Mouse (Mus musculus) liver (tissue): Measurements from ENCODE around the gene Stxbp2.

Source experiments
- DNase-seq: peaks from one replicate; pipeline ENCODE4 v3.0.0-alpha.2; 2020; ENCODE audit warnings: mixed read lengths

Stxbp2 gene

DNA sequence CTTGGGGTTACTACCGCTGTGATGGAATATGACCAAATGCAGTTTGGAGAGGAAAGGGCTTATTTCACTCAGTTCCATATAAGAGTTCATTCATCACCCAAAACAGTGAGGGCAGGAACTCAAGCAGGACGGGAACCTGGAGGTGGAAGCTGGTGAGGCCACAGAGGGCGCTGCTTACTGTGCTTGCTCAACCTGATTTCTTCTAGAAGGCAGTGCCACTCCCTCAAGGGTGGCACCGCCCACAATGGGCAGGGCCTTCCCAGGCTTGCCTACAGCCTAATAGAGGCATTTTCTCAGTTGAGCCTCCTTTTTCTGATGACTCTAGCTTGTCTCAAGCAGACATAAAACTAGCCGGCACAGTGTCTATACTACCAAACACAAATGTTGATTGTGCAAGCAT lies 15.0 kb downstream of the Stxbp2 start:
- DNase-seq = peak; percentile 74

DNA sequence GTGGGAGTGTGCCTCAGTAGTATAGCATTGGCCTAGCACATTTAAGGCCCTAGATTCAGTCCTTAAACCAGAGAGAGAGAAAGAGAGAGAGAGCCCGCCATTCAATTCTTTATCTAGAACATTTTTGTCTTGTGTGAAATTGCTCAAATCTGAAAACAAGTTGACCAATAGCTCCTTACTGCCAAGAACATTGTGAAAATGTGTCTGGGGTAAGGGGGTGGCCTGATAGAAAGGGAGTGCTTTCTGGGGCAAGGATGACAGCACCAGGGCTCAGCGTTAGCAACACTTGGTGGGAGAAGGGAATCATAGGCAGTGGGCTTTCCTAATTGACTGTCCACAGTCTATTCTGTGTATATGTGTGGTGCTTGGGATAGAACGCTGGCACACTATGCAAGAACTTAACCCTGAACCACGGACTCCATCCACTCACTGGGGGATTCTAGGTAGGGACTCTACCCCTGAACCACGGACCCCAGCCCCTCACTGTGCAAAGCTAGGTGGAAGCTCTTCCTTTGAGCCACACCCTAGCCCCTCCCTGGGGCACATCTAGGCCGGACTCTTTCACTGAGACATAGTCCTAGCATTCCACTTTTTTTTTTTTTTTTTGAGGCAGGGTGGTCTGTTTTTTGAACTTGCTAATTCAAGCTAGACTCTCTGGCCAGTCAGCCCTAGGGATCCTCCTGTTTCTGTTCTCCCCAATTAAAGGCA lies 16.2 kb downstream of the Stxbp2 start:
- DNase-seq = no peak

DNA sequence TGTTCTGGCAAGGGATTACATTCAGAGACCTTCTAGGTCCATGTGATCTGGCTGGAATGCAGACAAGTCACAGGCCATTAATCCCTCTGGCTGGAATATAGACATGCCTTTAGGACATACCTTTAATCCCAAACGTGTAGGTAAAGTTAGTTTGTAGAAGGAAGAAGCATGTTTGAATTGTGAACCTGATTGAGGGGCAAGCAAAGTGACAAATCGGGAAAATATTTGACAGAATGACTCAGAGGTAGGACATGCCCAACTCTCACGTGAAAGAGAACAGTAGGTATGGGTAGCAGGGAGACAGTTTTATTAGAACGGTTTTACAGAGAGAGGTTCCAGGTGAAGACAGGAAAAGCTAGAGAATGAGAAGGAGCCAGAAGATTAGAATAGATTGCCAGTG lies 16.8 kb downstream of the Stxbp2 start:
- DNase-seq = no peak

DNA sequence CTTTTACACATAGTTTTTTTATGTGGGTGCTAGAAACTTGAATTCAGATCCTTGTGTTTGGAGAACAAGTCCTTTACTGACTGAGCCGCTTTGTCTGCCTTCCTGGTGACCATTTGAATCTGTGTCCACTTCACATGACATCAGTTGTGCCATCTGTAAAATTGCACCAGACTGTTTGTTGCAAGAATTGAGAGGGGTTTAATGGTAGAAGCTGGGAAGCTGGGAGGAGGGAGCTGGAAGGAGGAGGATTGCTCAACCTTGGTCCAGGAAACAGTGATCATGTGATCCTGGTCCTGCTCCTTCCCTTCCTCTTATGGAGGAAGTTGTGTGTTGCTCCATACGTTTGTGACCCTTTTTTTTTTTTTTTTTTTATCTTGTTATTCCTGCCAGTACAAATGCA lies 17.5 kb downstream of the Stxbp2 start:
- DNase-seq = no peak

DNA sequence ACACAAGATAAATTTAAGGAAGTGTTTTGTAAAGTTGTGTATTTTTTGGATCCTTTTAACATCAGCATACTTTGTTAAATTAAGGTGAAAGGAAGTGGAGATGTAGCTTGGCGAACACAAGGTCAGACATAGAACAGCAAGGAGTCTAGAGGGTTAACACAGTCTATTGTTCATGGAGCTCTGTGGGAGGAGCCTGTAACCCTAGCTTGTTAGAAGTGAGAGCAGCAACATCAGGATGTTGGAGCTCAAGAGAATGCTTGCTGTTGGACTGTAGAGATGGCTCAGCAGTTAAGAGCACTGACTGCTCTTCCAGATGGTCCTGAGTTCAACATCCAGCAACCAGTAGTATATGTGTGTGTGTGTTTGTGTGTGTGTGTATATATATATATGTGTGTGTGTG lies 18.2 kb downstream of the Stxbp2 start:
- DNase-seq = no peak

DNA sequence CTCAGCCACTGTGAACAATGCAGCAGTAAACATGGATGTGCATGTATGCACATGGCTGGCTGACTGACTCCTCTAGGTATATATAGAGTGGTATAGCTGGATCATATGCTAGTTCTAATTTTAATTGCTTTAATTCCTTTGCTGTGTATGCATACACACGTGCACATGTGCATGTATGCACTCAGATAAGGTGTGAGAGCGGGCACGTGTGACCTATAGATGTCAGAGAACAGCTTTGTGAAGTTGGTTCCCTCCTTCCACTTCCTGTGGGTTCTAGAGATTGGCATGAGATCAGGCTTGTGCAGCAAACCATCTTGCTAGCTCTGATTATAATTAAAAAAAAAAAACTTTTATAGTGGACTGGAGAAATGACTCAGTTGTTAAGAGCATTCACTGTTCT lies 22.1 kb downstream of the Stxbp2 start:
- DNase-seq = no peak

DNA sequence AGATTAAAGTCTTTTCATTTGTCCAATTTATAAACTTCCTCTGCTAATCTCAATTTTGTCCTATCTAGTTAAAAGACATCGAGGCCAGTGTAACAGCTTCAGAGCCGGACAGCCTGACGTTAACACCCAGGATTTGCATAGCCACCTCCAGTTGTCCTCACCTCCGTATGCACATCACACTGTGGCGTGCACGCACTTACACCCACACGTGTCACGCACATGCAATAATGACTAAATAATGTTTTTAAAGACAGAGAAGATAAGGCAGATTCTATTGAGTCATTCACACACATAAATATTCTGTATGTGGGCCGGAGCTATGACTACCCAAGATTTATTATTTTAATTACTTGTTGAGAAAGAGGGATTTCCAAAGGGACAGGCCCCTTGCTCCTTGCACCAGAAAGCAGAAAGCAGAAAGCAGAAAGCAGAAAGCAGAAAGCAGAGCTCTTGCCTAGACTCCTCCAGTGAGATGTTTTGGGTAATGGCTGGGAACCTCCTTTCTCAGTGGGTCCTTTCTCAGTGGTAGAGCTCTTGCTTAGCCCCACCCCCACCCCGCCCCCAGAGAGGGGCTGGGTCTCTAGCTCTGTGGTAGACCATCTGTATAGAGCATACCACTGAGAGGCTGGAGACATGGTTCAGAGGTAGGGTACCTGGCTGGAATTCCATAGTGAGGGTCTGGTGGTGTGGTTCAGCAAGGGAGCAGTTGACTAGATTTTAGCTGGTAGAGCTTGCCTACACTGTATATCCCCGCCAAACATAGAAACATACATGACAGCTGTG lies 24.2 kb downstream of the Stxbp2 start:
- DNase-seq = no peak

DNA sequence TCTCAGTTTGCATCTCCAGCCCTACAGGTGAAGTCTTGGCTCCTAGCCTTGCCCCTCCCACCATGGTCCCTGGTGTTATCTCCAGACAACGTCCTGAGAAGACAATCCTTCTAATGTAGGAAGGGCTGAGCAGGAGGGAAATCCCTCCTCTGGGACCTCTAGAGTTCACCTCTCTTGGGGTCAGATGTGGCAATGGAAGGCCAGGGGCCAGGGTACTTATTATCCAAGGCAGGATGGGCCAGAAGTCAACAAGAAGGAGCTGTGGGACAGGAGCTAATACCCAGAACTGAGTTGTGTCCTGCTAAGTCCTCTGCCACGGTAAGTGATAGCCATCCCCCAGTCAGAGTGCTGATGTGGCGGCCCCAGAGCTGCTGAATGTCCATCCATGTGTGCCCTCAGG lies 24.8 kb downstream of the Stxbp2 start, which contains the start of gene Retn:
Gene Retn (plus strand): TSS at position 245 of the 400 bp plus-strand sequence.
- no peak for DNase-seq

DNA sequence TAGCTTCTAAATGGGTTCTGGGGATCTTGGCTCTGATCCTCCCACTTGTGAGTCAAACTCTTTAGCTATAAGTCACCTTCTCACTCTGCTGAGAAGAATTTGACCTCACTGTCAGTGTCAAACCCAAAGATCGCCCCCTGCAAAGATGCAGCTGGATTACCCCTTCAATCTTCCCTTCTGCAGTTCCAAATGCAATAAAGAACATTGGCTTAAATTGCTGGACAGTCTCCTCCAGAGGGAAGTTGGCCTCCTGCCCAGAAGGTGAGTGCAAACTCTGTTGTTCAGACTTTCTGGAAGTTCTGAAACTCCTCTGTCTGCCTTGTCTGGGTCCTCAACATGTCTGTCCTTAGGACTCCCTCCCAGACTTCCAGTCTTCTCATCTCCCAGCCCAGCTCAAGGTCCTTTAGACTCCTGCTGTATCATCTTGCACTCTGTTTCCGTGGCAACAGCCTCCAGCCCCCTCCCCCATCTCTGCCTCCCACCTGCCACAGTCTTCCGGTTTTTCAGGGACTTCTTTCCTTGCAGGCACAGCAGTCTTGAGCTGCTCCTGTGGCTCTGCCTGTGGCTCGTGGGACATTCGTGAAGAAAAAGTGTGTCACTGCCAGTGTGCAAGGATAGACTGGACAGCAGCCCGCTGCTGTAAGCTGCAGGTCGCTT lies 26.1 kb downstream of the Stxbp2 start:
- no peak for DNase-seq

DNA sequence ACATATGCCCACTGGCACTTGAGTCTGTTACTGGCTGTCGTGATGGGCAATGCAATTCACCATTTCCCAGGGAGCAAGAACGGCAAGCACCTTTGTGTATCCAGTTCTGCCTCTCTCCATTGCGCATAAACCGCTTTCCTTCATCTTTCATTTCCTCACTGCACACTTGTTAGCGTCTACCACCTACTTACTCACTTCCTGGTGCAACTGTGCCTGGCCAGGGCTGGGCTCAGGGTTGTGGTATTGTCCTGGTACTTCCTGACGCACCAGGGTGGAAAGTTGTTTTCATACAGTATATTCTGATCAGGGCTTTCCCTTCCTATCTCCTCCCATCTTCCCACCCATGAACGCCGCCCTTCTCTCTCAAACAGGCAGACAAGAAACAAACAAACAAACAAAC lies 30.1 kb downstream of the Stxbp2 start:
- no peak for DNase-seq

DNA sequence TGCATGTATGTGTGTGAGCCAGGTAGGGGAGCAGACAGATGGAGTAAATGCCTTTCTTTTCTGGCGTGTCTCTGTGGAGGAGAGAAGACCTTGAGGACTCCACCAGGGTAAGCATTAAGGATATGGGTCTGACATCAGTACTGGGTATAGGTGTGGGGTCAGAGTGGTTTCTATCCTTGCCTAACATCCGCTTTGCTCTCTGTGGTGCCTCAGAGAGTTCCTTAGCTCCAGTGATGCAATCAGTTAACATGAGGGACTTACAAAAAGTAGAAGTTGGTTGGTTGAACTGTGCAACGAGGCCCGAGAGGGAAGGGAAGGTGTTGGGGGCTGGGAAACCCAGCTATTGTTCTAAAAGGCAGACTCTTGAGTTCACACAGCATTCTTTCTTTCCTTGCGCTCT lies 33.6 kb downstream of the Stxbp2 start:
- no peak for DNase-seq

DNA sequence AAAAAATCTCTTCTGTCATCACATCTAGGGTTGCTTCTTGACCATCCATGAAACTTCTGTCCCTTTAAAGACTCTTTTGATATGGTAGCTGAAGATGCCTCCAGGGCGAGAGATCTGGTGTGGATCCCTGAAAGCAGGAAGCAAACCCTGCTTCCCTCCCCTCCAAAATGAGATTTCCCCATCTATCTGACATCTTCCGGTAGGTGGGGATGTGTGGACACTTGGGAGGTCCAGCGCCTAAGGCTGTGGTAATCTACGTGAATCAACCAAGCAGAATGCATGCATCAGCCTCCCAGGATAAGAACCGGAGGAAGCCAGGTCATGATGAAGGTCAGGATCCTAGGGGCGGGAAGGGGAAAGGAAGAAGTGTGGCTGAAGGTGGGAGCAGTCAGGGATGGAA lies 34.8 kb downstream of the Stxbp2 start, which contains the start of gene Mcemp1:
Gene Mcemp1 (plus strand): TSS at position 248 of the 400 bp plus-strand sequence.
- DNase-seq = no peak

DNA sequence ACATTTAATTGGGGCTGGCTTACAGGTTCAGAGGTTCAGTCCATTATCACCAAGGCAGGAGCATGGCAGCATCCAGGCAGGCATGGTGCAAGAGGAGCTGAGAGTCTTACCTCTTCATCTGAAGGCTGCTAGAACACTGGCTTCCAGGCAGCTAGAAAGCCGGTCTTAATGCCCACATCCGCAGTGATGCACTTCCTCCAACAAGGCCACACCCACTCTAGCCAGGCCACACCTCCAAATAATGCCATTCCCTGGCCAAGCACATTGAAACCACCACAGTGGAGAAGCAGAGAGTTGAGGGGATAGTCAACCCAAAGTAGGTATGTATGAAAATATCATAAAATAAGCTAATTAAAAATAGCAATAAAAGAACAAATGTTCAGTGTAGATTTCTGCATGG lies 39.6 kb downstream of the Stxbp2 start:
- peak; percentile 30 for DNase-seq

DNA sequence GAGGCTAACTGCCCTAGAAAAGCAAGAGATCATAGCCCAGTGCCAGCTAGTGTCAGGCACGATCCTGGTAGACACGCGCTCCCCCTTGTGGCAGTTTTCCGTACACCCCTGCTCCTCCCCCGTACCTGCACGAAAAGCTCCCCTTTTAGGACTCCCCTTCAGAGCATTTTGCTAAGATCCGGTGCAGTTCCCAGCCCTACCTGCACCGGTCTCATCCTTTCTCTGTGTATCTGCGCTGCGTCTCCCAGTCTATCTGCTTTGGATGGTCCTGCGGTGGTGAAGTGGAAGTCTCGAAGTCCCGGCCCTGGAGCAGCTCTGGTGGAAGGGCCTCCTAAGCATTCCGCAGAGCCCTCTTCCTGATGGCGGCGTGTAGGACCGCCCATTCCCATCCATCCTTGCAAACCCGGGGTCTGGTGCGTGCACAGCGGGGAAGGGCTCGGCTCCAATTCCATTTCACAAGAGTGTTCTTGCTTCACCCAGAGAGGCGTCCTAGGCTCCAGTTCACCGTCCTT lies 41.3 kb downstream of the Stxbp2 start, which contains the start of gene Fcor:
Gene Fcor (minus strand): TSS at position 383 of the 512 bp plus-strand sequence.
- peak; percentile 83 for DNase-seq

DNA sequence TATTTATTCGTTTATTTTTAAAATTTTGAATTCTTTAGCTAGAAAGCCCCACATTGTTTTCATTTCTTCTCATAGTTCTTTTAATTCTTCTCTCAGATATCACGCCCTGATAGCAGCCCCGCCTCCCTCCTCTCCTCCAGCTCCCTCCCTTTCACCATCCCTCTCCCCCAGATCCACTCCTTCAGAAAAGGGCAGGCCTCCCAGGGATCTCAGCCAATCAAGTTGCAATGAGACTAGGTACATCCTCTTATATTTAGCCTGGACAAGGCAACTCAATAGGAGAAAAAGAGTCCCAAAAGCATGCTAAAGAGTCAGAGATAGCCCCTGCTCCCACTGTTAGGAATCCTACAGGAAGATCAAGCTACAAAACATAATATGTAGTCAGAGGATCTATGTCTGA lies 43.9 kb downstream of the Stxbp2 start:
- no peak for DNase-seq

DNA sequence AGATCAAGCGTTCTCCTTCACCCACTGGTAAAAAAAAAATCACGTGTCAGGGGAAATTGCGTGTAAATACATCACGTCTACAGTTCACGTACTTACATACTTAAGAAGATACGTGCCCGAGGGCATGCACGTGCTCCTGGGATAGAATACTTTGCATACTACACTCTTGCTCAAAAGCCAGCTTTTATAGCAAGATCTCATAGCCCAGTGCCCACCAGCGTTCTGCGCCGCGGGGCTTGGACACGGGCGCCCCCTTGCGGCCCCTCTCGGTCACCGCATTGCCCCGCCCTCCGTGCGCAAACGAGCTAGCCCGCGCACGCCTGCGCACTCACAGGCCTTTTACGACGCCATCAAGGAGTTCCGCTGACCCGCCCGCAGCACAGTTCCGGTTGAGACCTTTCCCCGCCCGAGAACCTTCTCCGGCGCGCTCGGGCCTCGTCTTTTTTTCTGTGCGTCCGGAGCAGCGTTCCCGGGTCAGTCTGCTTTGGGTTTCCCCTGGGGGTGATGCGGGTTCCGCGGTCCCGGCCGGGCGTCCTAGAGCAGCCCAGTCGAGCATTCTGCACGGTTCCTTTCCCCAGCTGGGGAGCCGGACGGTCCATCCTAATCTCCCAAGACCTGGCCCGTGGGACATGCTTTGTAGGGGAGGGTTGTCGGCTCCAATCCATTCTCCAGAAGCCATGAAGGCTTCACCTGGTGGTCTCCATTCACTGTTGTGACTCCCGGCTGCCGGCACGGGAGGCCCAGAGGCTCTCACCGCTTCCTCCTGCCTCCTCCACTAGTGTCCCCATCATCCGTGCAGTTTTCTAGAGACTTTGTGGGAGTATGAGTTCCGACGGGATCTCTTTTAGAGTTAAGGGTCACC lies 45.6 kb downstream of the Stxbp2 start, which contains the start of gene Trappc5:
Gene Trappc5 (plus strand): TSS at position 169 of the 862 bp plus-strand sequence.
- DNase-seq = peak; percentile 94

DNA sequence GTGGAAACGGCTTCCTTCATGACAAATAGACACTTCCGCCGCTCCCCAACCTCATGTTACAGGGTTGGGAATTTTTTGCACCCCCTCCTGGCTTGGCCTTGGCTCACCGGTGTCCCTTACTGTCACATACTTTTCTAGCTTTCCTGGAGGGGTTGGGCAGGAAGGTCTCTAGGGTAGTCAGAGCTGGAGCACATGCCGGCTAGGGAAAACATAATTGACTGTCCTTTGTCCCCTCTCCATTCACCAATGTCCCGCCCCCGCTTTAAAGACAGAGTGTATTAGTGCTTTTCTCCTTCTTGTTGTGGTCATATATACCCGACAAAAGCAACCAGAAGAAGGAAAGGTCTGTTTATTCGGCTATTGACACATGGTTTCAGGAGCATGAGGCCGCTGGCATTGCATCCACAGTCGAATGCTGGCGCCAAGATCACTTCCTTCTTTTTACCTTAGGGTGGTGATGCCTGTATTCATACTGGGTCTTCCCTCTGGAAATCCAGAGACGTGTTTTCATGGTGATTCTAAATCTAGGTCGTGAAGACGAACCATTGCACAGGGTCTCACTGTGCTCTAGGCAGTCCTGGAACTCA lies 46.3 kb downstream of the Stxbp2 start:
- DNase-seq = peak; percentile 20

DNA sequence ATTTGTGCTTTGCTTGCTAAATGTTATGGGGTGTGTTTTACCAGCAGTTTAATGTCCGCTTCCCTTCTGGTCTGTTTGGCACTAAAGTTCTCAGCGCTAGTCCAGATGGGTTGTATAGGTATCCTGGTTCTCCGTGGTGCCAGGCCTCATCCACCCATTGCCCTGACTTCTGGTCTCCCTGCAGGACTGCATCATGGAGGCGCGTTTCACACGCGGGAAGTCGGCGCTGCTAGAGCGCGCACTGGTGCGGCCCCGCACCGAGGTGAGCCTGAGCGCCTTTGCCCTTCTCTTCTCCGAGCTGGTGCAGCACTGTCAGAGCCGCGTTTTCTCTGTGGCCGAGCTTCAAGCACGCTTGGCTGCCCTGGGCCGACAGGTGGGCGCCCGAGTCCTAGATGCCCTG lies 48.1 kb downstream of the Stxbp2 start:
- no peak for DNase-seq

DNA sequence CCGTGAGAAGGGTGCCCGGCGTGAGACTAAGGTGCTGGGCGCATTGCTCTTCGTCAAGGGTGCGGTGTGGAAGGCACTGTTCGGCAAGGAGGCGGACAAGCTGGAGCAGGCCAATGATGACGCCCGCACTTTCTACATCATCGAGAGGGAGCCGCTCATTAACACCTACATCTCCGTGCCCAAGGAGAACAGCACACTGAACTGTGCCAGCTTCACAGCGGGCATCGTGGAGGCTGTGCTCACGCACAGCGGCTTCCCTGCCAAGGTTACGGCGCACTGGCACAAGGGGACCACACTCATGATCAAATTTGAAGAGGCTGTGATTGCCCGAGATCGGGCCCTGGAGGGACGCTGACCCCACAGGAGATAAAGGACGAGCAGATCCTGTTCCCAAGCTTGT lies 48.5 kb downstream of the Stxbp2 start:
- DNase-seq = no peak

DNA sequence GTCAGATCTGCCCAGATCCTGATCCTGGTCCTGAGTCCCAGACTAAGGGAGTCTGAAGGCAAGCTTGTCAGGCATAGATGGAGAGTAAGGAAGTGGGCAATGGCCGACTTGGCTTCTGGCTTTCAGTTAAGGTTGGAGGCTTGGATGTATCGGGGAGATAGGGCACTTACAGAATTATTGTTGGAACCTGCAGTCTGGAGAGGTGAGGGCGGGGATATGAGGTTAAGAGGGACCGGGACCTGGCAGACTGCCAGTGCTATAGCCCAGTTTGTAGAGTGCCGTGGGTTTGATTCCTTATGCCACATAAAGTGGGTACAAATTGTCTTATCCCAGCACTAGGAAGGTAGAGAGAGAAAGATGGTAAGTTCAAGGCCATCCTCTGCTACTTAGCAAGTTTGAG lies 48.9 kb downstream of the Stxbp2 start:
- DNase-seq = no peak

DNA sequence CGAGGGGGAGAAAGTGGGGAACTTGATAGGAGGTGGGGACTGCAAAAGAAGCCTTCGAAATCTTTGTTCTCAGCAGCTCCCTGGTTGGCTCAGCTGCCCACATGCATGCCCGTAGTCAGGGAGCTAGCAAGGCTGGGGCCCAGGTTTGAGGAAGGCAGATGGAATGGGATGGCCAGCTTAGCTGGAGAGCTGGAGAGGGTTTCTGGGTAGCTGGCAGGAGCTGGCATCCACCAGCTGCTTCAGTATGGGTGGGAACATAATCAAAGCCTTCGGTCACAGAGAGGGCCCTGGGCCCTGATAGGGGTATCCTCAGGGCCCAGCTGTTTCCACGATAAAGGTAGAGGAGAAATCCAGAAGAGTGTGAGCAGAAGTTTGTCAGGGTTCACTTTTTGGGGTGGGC lies 51.7 kb downstream of the Stxbp2 start:
- no peak for DNase-seq
